Mouse (Mus musculus) cerebellum, adult 2 months (tissue): ENCODE measurements around the gene Arhgdig.

Source experiments
- CTCF ChIP-seq: fragments of 200-500 bp; IDR thresholded peaks from 2 replicates; pipeline ENCODE4 v1.5.1; 2011; ENCODE audit warnings: low read depth, mild to moderate bottlenecking, control low read depth, low read length, moderate library complexity, borderline replicate concordance; ENCODE audit not compliant: insufficient read depth
- POLR2A ChIP-seq: fragments of 200-500 bp; IDR thresholded peaks from 2 replicates; pipeline ENCODE4 v1.6.1; 2011; ENCODE audit warnings: low read length, control low read depth, borderline replicate concordance; ENCODE audit not compliant: insufficient read depth

GRCm38 (mm10) chr17:26251886-26252538 is 44.4 kb upstream of the Arhgdig start:
- TF ChIP-seq POLR2A (no peak), CTCF (no peak)
